Mouse (Mus musculus): ENCODE results near the gene Lst1.

DNA sequence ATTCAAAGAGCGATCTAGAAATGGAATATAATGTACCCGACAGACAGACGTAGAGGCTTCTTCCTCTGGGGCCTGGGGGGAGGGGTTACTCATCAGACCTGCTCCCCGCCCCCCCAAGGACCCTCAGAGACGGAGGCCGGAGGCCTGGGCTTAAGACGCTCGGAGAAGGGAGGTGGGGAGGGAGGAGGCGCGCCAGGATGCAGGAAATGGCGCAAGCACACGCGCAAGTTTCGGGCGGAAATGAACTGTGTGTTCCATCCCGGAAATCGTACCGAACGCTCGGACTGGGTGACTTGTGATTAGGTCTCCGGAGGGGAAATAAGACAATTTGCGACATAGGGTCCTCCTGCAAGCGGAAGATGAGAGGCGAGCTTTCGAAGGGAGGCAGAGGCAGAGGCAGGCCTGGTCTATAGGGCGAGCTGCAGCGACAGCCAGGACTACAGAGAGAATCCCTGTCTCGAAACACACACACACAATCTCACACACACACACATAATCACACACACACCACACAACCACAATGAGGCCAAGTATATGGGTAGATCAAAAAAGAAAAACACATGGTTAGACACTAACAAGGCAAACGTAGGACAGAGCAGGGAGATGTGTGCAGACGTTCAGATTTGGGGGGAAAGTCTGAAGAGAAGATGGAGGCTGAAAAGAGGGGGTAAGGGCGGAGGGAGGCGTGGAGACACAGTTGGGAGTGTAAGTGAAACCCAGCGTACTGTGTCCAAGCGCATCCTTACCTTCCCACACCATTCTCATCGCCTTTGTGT is 47.6 kb upstream of the Lst1 start, which contains the start of gene Nfkbil1:
- TF ChIP-seq POLR2A (IDR thresholded peaks at IDR 0.05; ENCODE audit: control insufficient read depth, extremely low read depth, insufficient read depth, low read length, poor library complexity), result peak; percentile 90
- TF ChIP-seq CTCF (IDR thresholded peaks at IDR 0.05; ENCODE audit: borderline replicate concordance, control insufficient read depth, extremely low read depth, insufficient read depth, low read length, poor library complexity), result 0 out of 2 replicates have a peak, but pooled peaks have one; percentile 16
